11 mouse cellular contexts compared by ENCODE assay signal in the genomic region with DNA sequence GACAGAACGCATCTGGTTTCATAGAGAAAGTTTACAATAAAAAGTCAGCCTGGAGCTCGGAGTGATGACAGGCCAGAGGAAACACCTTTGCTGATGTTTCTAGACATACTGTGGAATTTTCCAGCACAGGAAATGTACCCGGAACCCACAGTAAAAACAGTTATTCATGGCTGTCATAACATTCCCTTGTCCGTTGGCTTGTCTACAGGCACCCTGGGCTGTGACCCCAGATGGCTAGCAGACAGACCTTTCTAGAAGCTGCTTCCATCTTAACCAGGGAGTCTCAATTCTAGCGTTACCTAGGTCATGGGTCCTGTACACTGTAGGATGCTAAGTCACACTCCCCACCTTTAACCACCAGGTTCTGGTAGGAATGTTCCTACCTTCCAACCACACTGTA.
DNase-seq lines count a peak whose midpoint lies in the region; ATAC-seq lines count a peak whose summit lies in the region.
"Had no signal": no experiment of that assay in that cellular context is flagged by ENCODE, and none has a peak within 500 bp of the region (broad histone marks: within the 10 kb centered on the region; RNA-seq: fewer than 3 reads in every experiment).

No protein-coding gene starts in this region.

- H3K27me3 ChIP-seq in embryonic facial prominence, embryonic 15.5 days = no peaks in the 10 kb centered on the region
- H3K27me3 ChIP-seq in embryonic facial prominence, embryonic 10.5 days (replicated peaks; ENCODE audit: low read depth, poor library complexity, severe bottlenecking) = no peaks in the 10 kb centered on the region
- no peaks in the 10 kb centered on the region for H3K27me3 ChIP-seq in heart, embryonic 16.5 days (ENCODE audit: control insufficient read depth, insufficient read depth, low read length)
- H3K27me3 ChIP-seq: limb, embryonic 15.5 days had no signal

- no peaks in the 10 kb centered on the region for H3K9me3 ChIP-seq in embryonic facial prominence, embryonic 15.5 days (replicated peaks)
- H3K9me3 ChIP-seq in embryonic facial prominence, embryonic 10.5 days = no peaks in the 10 kb centered on the region
- no peaks in the 10 kb centered on the region for H3K9me3 ChIP-seq in heart, embryonic 16.5 days (replicated peaks; ENCODE audit: control insufficient read depth, low read length)
- H3K9me3 ChIP-seq: hindbrain, embryonic 10.5 days; limb, embryonic 15.5 days had no signal

- H3K4me1 ChIP-seq in embryonic facial prominence, embryonic 15.5 days = peaks cover 15% of the 10 kb centered on the region
- H3K4me1 ChIP-seq in embryonic facial prominence, embryonic 10.5 days = peaks cover 11% of the 10 kb centered on the region; the same call in 1 of the 2 replicates
- peaks cover 30% of the 10 kb centered on the region for H3K4me1 ChIP-seq in heart, embryonic 16.5 days (ENCODE audit: control insufficient read depth, insufficient read depth, low read length)

- H3K9ac ChIP-seq in embryonic facial prominence, embryonic 15.5 days = no peak overlapping the region
- no peak overlapping the region for H3K9ac ChIP-seq in heart, embryonic 16.5 days (ENCODE audit: low read length)
- H3K9ac ChIP-seq: limb, embryonic 15.5 days had no signal

- no peaks in the 10 kb centered on the region for H3K36me3 ChIP-seq in embryonic facial prominence, embryonic 15.5 days
- H3K36me3 ChIP-seq in embryonic facial prominence, embryonic 10.5 days (replicated peaks) = no peaks in the 10 kb centered on the region
- no peaks in the 10 kb centered on the region for H3K36me3 ChIP-seq in heart, embryonic 16.5 days (ENCODE audit: control insufficient read depth, insufficient read depth)
- H3K36me3 ChIP-seq: hindbrain, embryonic 10.5 days; limb, embryonic 15.5 days had no signal

- H3K4me2 ChIP-seq in embryonic facial prominence, embryonic 15.5 days (replicated peaks) = no peak overlapping the region
- no peak overlapping the region for H3K4me2 ChIP-seq in heart, embryonic 16.5 days (ENCODE audit: low read depth, low read length)
- H3K4me2 ChIP-seq: limb, embryonic 15.5 days had no signal

- no peak overlapping the region for H3K4me3 ChIP-seq in embryonic facial prominence, embryonic 15.5 days (replicated peaks)
- no peak overlapping the region for H3K4me3 ChIP-seq in embryonic facial prominence, embryonic 10.5 days
- no peak overlapping the region for H3K4me3 ChIP-seq in heart, embryonic 16.5 days (ENCODE audit: low read length)
- H3K4me3 ChIP-seq: hindbrain, embryonic 10.5 days; limb, embryonic 15.5 days had no signal

- 0 out of 2 replicates have a peak overlapping the region, but pooled peaks have one; percentile 34 for H3K27ac ChIP-seq in embryonic facial prominence, embryonic 15.5 days (replicated peaks)
- H3K27ac ChIP-seq in embryonic facial prominence, embryonic 10.5 days (replicated peaks) = no peak overlapping the region
- peak overlapping the region; percentile 64 for H3K27ac ChIP-seq in heart, embryonic 16.5 days (ENCODE audit: low read length)
- H3K27ac ChIP-seq: hindbrain, embryonic 10.5 days; limb, embryonic 15.5 days had no signal

- intact Hi-C loops in left cerebral cortex, postnatal 25 days (cut with DNase I) = no loop called here

- no peak for ATAC-seq in embryonic facial prominence, embryonic 15.5 days (ENCODE audit: insufficient number of reproducible peaks, low FRiP score, low TSS enrichment, low read depth)
- no peak; the same call in 1 of the 2 replicates for ATAC-seq in heart, embryonic 16.5 days (replicated peaks; ENCODE audit: extremely low read depth, insufficient read depth, low FRiP score)

- DNase-seq in embryonic facial prominence, embryonic 10.5 days (ENCODE audit: low spot score) = no peak
- peak; percentile 8 for DNase-seq in CD4-positive, CD25-positive, alpha-beta regulatory T cell, adult 2 months (ENCODE audit: low read depth, low spot score)
- DNase-seq in kidney, postnatal 36 days = peak; percentile 35 to 54
- DNase-seq in thymus, postnatal 10 days (ENCODE audit: low spot score in 2 of 2) = no peak
- DNase-seq in left cerebral cortex, adult 18-20 months (ENCODE audit: low spot score in 2 of 2) = no peak
- DNase-seq in left cerebral cortex, postnatal 25 days (ENCODE audit: low spot score in 2 of 2) = no peak
- DNase-seq: thymus, postnatal 25 days had no signal

- 69% methylated on average over 5 of the region's 5 CpGs for WGBS in embryonic facial prominence, embryonic 15.5 days
- 72% methylated on average over 5 of the region's 5 CpGs for WGBS in embryonic facial prominence, embryonic 10.5 days
- WGBS in heart, embryonic 16.5 days = 56% methylated on average over 5 of the region's 5 CpGs

Comparison
In these comparisons a context has a peak if more than half of its experiments do, and no peak if none do; other contexts are left out.
1. DNase-seq: peak in CD4-positive, CD25-positive, alpha-beta regulatory T cell, adult 2 months (single experiment) and kidney, postnatal 36 days (2 of 2); none in embryonic facial prominence, embryonic 10.5 days (single experiment), thymus, postnatal 10 days (0 of 2), left cerebral cortex, adult 18-20 months (0 of 2) and left cerebral cortex, postnatal 25 days (0 of 2).